Mouse (Mus musculus) olfactory bulb, adult 2 months (tissue): Measurements from ENCODE around the gene Wipf2.

ENCODE experiments used
- CTCF ChIP-seq: fragments of 200-500 bp; IDR thresholded peaks from 2 replicates; pipeline ENCODE4 v1.5.1; 2012; ENCODE audit warnings: low read depth, mild to moderate bottlenecking, low read length, moderate library complexity; ENCODE audit not compliant: insufficient read depth
- POLR2A ChIP-seq: fragments of 200-500 bp; IDR thresholded peaks from 2 replicates; pipeline ENCODE4 v1.6.1; 2012; ENCODE audit warnings: mild to moderate bottlenecking, low read depth, low read length, moderate library complexity; ENCODE audit not compliant: insufficient read depth

DNA sequence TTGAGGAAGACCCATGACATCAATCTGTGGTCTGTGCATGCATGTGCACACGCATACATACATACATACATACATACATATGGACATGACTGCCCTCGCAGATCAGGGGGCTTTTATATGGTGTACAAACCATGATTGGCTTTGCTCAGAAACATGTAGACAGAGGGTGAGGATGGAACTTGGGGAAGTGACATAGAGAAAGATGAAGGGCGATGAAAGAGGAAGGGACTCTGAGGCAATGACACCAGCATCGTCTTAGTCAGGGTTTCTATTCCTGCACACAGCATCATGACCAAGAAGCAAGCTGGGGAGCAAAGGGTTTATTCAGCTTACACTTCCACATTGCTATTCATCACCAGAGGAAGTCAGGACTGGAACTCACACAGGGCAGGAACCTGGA, 25.6 kb downstream of the Wipf2 start:
- TF ChIP-seq POLR2A, result no peak
- no peak for TF ChIP-seq CTCF
